Mouse (Mus musculus) lung, embryonic 16.5 days (tissue): ENCODE measurements at regions not wholly inside any gene's neighbourhood (a gene's known extent, or its start where the extent isn't known, plus 50 kb on each side); places are given as distances from the start of the nearest gene placed in this dataset.

Experiments used
- ATAC-seq: fragments of 200-750 bp; cut with Nextera tagmentation; 2 replicates; pipeline ENCODE4 v1.8.0; 2017; ENCODE audit warnings: low read depth, mild to moderate bottlenecking, moderate library complexity
- H3K27ac ChIP-seq: fragments of 300-500 bp; sonication (generic); 2 replicates; pipeline ENCODE4 v1.5.1; 2014; ENCODE audit warnings: mild to moderate bottlenecking, control low read depth, low read length
- H3K27me3 ChIP-seq: fragments of 300-500 bp; sonication (generic); 2 replicates; pipeline ENCODE4 v1.6.1; 2014; ENCODE audit warnings: low read depth, low read length, mixed read lengths; ENCODE audit not compliant: control insufficient read depth, insufficient read depth
- H3K36me3 ChIP-seq: fragments of 300-500 bp; sonication (generic); 2 replicates; pipeline ENCODE4 v1.6.1; 2014; ENCODE audit warnings: low read length; ENCODE audit not compliant: control insufficient read depth, insufficient read depth
- H3K4me1 ChIP-seq: fragments of 300-500 bp; sonication (generic); replicated peaks from 2 replicates; pipeline ENCODE4 v1.6.1; 2014; ENCODE audit warnings: low read length, mixed read lengths; ENCODE audit not compliant: control insufficient read depth, insufficient read depth
- H3K4me2 ChIP-seq: fragments of 300-500 bp; sonication (generic); 2 replicates; pipeline ENCODE4 v1.6.1; 2014; ENCODE audit warnings: low read depth, low read length, control low read depth
- H3K4me3 ChIP-seq: fragments of 300-500 bp; sonication (generic); 2 replicates; pipeline ENCODE4 v1.5.1; 2014; ENCODE audit warnings: mild to moderate bottlenecking, low read length, control low read depth
- H3K9ac ChIP-seq: fragments of 300-500 bp; sonication (generic); 2 replicates; pipeline ENCODE4 v1.6.1; 2014; ENCODE audit warnings: low read length, control low read depth
- H3K9me3 ChIP-seq: fragments of 300-500 bp; sonication (generic); 2 replicates; pipeline ENCODE4 v1.6.1; 2016; ENCODE audit warnings: low read length; ENCODE audit not compliant: control insufficient read depth
- WGBS: fragments of 180-500 bp; shearing (Covaris S2); extraction: QIAGEN DNeasy Blood & Tissue Kit; methylation state at CpG from one replicate; pipeline ENCODE4 v1.1.7; 2014; 5-methylcytosine and 5-hydroxymethylcytosine counted together

- H3K9me3 ChIP-seq, result no peaks in the 10 kb centered on the region
Observed at GRCm38 (mm10) chr10:93361654-93362195, 50.8 kb upstream of the Elk3 start.

GRCm38 (mm10) chr10:93364108-93364793 lies 53.3 kb upstream of the Elk3 start:
- ATAC-seq, result no peak
- no peak overlapping the region for H3K9ac ChIP-seq
- H3K36me3 ChIP-seq, result no peaks in the 10 kb centered on the region
- H3K4me3 ChIP-seq, result no peak overlapping the region
- no peak overlapping the region for H3K4me2 ChIP-seq
- WGBS, result 78% methylated on average over 3 of the region's 3 CpGs
- no peaks in the 10 kb centered on the region; the same call in 1 of the 2 replicates for H3K4me1 ChIP-seq
- H3K27ac ChIP-seq, result peak overlapping the region; percentile 24; the same call in 1 of the 2 replicates
- no peaks in the 10 kb centered on the region for H3K9me3 ChIP-seq
- no peaks in the 10 kb centered on the region for H3K27me3 ChIP-seq

More at GRCm38 (mm10) chr10:93361654-93362195, 50.8 kb upstream of the Elk3 start:
- Histone ChIP-seq H3K4me3 (no peak overlapping the region), H3K27me3 (no peaks in the 10 kb centered on the region), H3K27ac (no peak overlapping the region), H3K4me2 (no peak overlapping the region), H3K4me1 (no peaks in the 10 kb centered on the region; the same call in 1 of the 2 replicates), H3K36me3 (no peaks in the 10 kb centered on the region), H3K9ac (no peak overlapping the region)
- 46% methylated on average over 9 of the region's 9 CpGs for WGBS
- 0 out of 2 replicates have a peak, but pooled peaks have one; percentile 28 for ATAC-seq

GRCm38 (mm10) chr10:93364881-93365280 lies 53.9 kb upstream of the Elk3 start:
- WGBS, result 71% methylated on average over 7 of the region's 7 CpGs
- Histone ChIP-seq H3K36me3 (no peaks in the 10 kb centered on the region), H3K27me3 (no peaks in the 10 kb centered on the region), H3K4me3 (no peak overlapping the region), H3K27ac (peak overlapping the region; percentile 24; the same call in 1 of the 2 replicates), H3K4me2 (no peak overlapping the region), H3K9me3 (no peaks in the 10 kb centered on the region), H3K4me1 (no peaks in the 10 kb centered on the region; the same call in 1 of the 2 replicates), H3K9ac (no peak overlapping the region)
- ATAC-seq, result no peak

- Histone ChIP-seq H3K36me3 (no peaks in the 10 kb centered on the region), H3K4me3 (no peak overlapping the region), H3K27me3 (no peaks in the 10 kb centered on the region), H3K9ac (no peak overlapping the region), H3K4me2 (no peak overlapping the region), H3K9me3 (no peaks in the 10 kb centered on the region), H3K4me1 (no peaks in the 10 kb centered on the region; the same call in 1 of the 2 replicates), H3K27ac (no peak overlapping the region)
- WGBS, result 58% methylated on average over 6 of the region's 6 CpGs
- no peak for ATAC-seq
Observed at GRCm38 (mm10) chr10:93365318-93365717, 54.4 kb upstream of the Elk3 start.

GRCm38 (mm10) chr10:93365824-93366223 lies 54.9 kb upstream of the Elk3 start:
- H3K4me1 ChIP-seq, result no peaks in the 10 kb centered on the region; the same call in 1 of the 2 replicates
- no peaks in the 10 kb centered on the region for H3K36me3 ChIP-seq
- no peak overlapping the region for H3K4me2 ChIP-seq
- no peak overlapping the region for H3K9ac ChIP-seq
- no peak overlapping the region for H3K27ac ChIP-seq
- 78% methylated on average over 5 of the region's 5 CpGs for WGBS
- H3K9me3 ChIP-seq, result no peaks in the 10 kb centered on the region
- no peaks in the 10 kb centered on the region for H3K27me3 ChIP-seq
- ATAC-seq, result no peak
- H3K4me3 ChIP-seq, result no peak overlapping the region

GRCm38 (mm10) chr10:93369737-93370136 lies 58.8 kb upstream of the Elk3 start:
- ATAC-seq, result no peak
- H3K4me3 ChIP-seq, result no peak overlapping the region

GRCm38 (mm10) chr10:93370331-93370730 lies 59.4 kb upstream of the Elk3 start:
- Histone ChIP-seq H3K27me3 (no peaks in the 10 kb centered on the region), H3K9me3 (no peaks in the 10 kb centered on the region), H3K36me3 (no peaks in the 10 kb centered on the region), H3K4me1 (no peaks in the 10 kb centered on the region), H3K9ac (no peak overlapping the region), H3K4me2 (no peak overlapping the region), H3K27ac (no peak overlapping the region), H3K4me3 (no peak overlapping the region)
- WGBS, result 56% methylated on average over 6 of the region's 6 CpGs
- ATAC-seq, result no peak

More at GRCm38 (mm10) chr10:93369737-93370136, 58.8 kb upstream of the Elk3 start:
- H3K4me2 ChIP-seq, result no peak overlapping the region
- H3K36me3 ChIP-seq, result no peaks in the 10 kb centered on the region
- no peaks in the 10 kb centered on the region for H3K27me3 ChIP-seq
- H3K27ac ChIP-seq, result no peak overlapping the region
- no peak overlapping the region for H3K9ac ChIP-seq
- WGBS, result 61% methylated on average over 3 of the region's 3 CpGs
- no peaks in the 10 kb centered on the region for H3K9me3 ChIP-seq
- H3K4me1 ChIP-seq, result no peaks in the 10 kb centered on the region; the same call in 1 of the 2 replicates

- H3K4me3 ChIP-seq, result no peak overlapping the region
- no peak overlapping the region for H3K9ac ChIP-seq
- 73% methylated on average over 7 of the region's 7 CpGs for WGBS
- H3K9me3 ChIP-seq, result no peaks in the 10 kb centered on the region
- no peaks in the 10 kb centered on the region for H3K27me3 ChIP-seq
- no peak overlapping the region for H3K4me2 ChIP-seq
- H3K36me3 ChIP-seq, result no peaks in the 10 kb centered on the region
- H3K4me1 ChIP-seq, result no peaks in the 10 kb centered on the region
- no peak overlapping the region for H3K27ac ChIP-seq
- no peak for ATAC-seq
Observed at GRCm38 (mm10) chr10:93372281-93372680, 61.3 kb upstream of the Elk3 start.

GRCm38 (mm10) chr10:93373265-93373664 lies 62.3 kb upstream of the Elk3 start:
- H3K36me3 ChIP-seq, result no peaks in the 10 kb centered on the region
- no peaks in the 10 kb centered on the region for H3K4me1 ChIP-seq
- H3K9ac ChIP-seq, result no peak overlapping the region
- 75% methylated on average over 5 of the region's 5 CpGs for WGBS
- no peaks in the 10 kb centered on the region for H3K27me3 ChIP-seq
- no peak overlapping the region for H3K27ac ChIP-seq
- no peak for ATAC-seq
- H3K4me2 ChIP-seq, result no peak overlapping the region
- no peak overlapping the region for H3K4me3 ChIP-seq
- no peaks in the 10 kb centered on the region for H3K9me3 ChIP-seq
